Mouse (Mus musculus): ENCODE data around the gene Mrps36. TPM values are rescaled to one million over a fixed set of nuclear protein-coding genes. Genes with fewer than 3 reads are reported as not detected.

Mrps36 gene
- polyA plus RNA-seq, 1 experiment from 2014 or later, result 118 TPM

Other genes starting within 250 kb of the Mrps36 start
- gene Ocln, start 191.9 kb downstream of the Mrps36 start, polyA plus RNA-seq (2016; fragmentation: Nextera tagmentation; extraction: Ambion mirVana), result 6.4 and 8.1 TPM in 2 replicates
- 3.4 and 4.2 TPM in 2 replicates for gene Marveld2, start 127.7 kb downstream of the Mrps36 start, polyA plus RNA-seq (2016; fragmentation: Nextera tagmentation; extraction: Ambion mirVana)
- gene Ak6, start 93.7 kb downstream of the Mrps36 start, polyA plus RNA-seq (2016; fragmentation: Nextera tagmentation; extraction: Ambion mirVana), result 257 and 279 TPM in 2 replicates
- 24.0 and 25.1 TPM in 2 replicates for gene Rad17, start 93.6 kb downstream of the Mrps36 start, polyA plus RNA-seq (2016; fragmentation: Nextera tagmentation; extraction: Ambion mirVana)
- gene Taf9, start 93.1 kb downstream of the Mrps36 start, polyA plus RNA-seq (2016; fragmentation: Nextera tagmentation; extraction: Ambion mirVana), result 18.3 and 27.6 TPM in 2 replicates
- 3.4 and 3.6 TPM in 2 replicates for gene Ccdc125, start 74.9 kb downstream of the Mrps36 start, polyA plus RNA-seq (2016; fragmentation: Nextera tagmentation; extraction: Ambion mirVana)
- 71.2 and 74.1 TPM in 2 replicates for gene Cdk7, start 13.7 kb downstream of the Mrps36 start, polyA plus RNA-seq (2016; fragmentation: Nextera tagmentation; extraction: Ambion mirVana)
- 29.1 and 31.3 TPM in 2 replicates for gene Cenph, start 31.2 kb upstream of the Mrps36 start, polyA plus RNA-seq (2016; fragmentation: Nextera tagmentation; extraction: Ambion mirVana)
- 174 and 189 TPM in 2 replicates for gene Ccnb1, start 41.9 kb upstream of the Mrps36 start, polyA plus RNA-seq (2016; fragmentation: Nextera tagmentation; extraction: Ambion mirVana)
- 43.5 and 51.2 TPM in 2 replicates for gene Slc30a5, start 88.8 kb upstream of the Mrps36 start, polyA plus RNA-seq (2016; fragmentation: Nextera tagmentation; extraction: Ambion mirVana)

All from hindbrain, embryonic 12.5 days (tissue).